Mouse (Mus musculus) ES-Bruce4 (cell line): Measurements from ENCODE around the gene Dnah6. TPM values are rescaled to one million over a fixed set of nuclear protein-coding genes. Genes with fewer than 3 reads are reported as not detected.

ENCODE experiments used
- H3K27ac ChIP-seq: 2 replicates; pipeline ENCODE4 v1.5.1; 2012; ENCODE audit warnings: low read length, inconsistent platforms; ENCODE audit not compliant: insufficient read depth
- H3K27me3 ChIP-seq: 2 replicates; pipeline ENCODE4 v1.6.1; 2012; ENCODE audit warnings: mild to moderate bottlenecking, low read length, inconsistent platforms; ENCODE audit not compliant: control insufficient read depth, poor library complexity, insufficient read depth, severe bottlenecking
- H3K36me3 ChIP-seq: 2 replicates; pipeline ENCODE4 v1.6.1; 2012; ENCODE audit warnings: inconsistent platforms, mild to moderate bottlenecking, low read length, moderate library complexity; ENCODE audit not compliant: control insufficient read depth, poor library complexity, insufficient read depth, severe bottlenecking
- H3K4me1 ChIP-seq: one replicate; pipeline ENCODE4 v1.8.1; 2011; ENCODE audit warnings: low read length; ENCODE audit not compliant: control insufficient read depth, insufficient read depth
- H3K4me3 ChIP-seq: 2 replicates; pipeline ENCODE4 v1.5.1; 2011; ENCODE audit warnings: low read depth, mild to moderate bottlenecking, low read length
- H3K9ac ChIP-seq: 2 replicates; pipeline ENCODE4 v1.6.1; 2012; ENCODE audit warnings: low read depth, mild to moderate bottlenecking, inconsistent platforms; ENCODE audit not compliant: poor library complexity, severe bottlenecking
- H3K9me3 ChIP-seq: replicated peaks from 2 replicates; pipeline ENCODE4 v1.6.1; 2012; ENCODE audit warnings: mild to moderate bottlenecking, low read length, inconsistent platforms; ENCODE audit not compliant: control insufficient read depth, poor library complexity, insufficient read depth, severe bottlenecking
- CTCF ChIP-seq: IDR thresholded peaks from one replicate; pipeline ENCODE4 v1.8.1; 2011; ENCODE audit warnings: low read depth, low read length
- EP300 ChIP-seq: IDR thresholded peaks from 2 replicates; pipeline ENCODE4 v1.6.1; 2011; ENCODE audit warnings: low read depth, low read length; ENCODE audit not compliant: insufficient read depth
- POLR2A ChIP-seq: IDR thresholded peaks from one replicate; pipeline ENCODE4 v1.8.1; 2011; ENCODE audit warnings: low read length; ENCODE audit not compliant: insufficient read depth
- polyA plus RNA-seq: library from polyadenylated mRNA; stranded (reverse); fragments of >200 nt; gene quantifications from 2 replicates; pipeline ENCODE4 v1.2.4, GENCODE M21; 2011; ENCODE audit warnings: low read depth; ENCODE audit not compliant: missing spikeins, insufficient read depth, insufficient read length

Dnah6 gene
- polyA plus RNA-seq, 1 experiment: not detected

DNA sequence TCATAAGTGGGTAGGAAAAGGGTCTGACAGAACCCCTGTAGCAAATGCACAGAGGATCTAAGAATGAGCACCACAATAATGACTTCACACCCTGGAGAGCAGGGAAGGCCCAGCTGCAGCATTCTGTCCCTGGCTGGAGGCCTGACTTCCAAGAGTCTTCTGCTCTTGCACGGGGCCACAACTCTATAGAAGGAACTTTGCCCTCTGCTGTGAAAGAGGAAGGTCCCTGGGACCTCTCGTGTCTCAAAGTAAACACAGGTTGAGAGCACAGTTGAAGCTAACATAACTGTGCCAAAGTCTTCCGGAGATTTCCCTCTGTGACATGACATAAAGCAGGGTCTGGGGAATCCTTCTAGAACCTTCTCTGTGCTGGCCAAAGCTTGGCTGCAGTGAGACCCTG lies 150.2 kb downstream of the Dnah6 start:
- no peak for TF ChIP-seq CTCF
- Histone ChIP-seq H3K27me3 (no peaks in the 10 kb centered on the region), H3K9ac (no peak overlapping the region), H3K4me1 (no peaks in the 10 kb centered on the region), H3K27ac (no peak overlapping the region), H3K9me3 (no peaks in the 10 kb centered on the region), H3K4me3 (no peak overlapping the region), H3K36me3 (no peaks in the 10 kb centered on the region)

DNA sequence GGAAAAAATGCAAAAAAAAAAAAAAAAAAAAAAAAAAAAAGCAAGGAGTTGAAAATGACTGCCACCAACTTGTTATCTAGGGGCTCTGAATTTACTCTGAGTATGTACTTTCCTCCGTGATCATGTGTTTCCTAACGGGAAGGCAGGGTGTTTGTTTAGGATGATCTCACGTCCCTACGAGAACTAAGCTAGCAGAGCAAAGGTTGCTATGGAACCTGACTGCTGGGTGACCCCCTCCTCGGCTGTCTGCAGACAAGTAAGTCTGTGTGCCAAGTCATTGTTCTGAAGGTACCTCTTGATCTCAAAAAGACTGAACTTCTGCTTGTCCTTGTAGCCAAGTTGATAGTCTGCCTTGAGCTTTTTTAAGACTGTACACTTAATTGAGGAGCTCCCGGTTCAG lies 150.8 kb downstream of the Dnah6 start:
- Histone ChIP-seq H3K4me1 (no peaks in the 10 kb centered on the region), H3K9ac (no peak overlapping the region), H3K9me3 (no peaks in the 10 kb centered on the region), H3K27ac (no peak overlapping the region), H3K4me3 (no peak overlapping the region), H3K36me3 (no peaks in the 10 kb centered on the region), H3K27me3 (no peaks in the 10 kb centered on the region)
- TF ChIP-seq EP300 (no peak), POLR2A (no peak), CTCF (no peak)

DNA sequence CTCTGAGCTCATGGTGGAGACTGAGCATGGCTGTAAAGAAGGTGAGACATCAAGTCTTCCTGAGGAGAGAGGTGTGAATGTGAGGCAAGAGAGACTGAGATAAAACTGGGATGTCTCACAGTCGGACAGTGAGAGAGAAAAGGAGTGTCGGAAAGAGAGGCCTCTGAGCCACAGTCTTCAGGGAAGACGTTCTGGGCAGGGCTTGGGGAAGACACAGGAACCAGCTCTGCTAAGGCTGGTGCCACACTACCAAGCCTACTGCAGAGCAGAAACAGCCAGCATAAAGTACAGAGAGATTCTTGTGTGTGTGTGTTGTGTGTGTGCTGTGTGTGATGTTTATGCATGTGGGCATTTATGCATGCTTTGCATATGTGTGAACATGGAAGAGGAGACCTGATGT lies 156.9 kb downstream of the Dnah6 start:
- Histone ChIP-seq H3K9me3 (no peaks in the 10 kb centered on the region), H3K36me3 (no peaks in the 10 kb centered on the region), H3K9ac (no peak overlapping the region), H3K27me3 (no peaks in the 10 kb centered on the region), H3K4me1 (no peaks in the 10 kb centered on the region), H3K4me3 (no peak overlapping the region), H3K27ac (no peak overlapping the region)
- TF ChIP-seq CTCF (no peak), POLR2A (no peak), EP300 (no peak)

DNA sequence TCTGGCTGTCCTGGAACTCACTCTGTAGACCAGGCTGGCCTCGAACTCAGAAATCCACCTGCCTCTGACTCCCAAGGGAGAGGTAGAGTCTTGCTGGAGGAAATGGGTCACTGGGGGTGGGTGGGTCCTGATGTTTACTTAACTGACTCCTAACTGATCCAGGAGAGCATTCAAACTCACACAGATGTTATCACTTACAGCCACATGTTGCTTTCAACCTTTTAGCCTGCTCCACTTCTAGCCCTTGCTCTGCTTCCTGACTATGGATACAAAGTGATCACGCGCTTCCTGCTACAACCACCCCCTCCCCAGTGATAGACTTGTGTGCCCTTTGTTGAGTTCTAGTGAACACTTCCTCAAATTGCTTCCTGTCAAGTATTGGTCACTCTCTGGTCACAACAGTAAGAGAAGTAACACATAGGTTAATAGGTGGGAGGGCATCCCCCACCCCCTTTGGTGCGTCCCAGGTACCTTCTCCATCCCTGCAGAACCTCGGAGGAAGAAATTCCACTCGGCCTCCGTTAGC lies 161.8 kb downstream of the Dnah6 start:
- Histone ChIP-seq H3K9ac (no peak overlapping the region), H3K9me3 (peaks cover 10% of the 10 kb centered on the region), H3K27me3 (no peaks in the 10 kb centered on the region), H3K4me3 (no peak overlapping the region), H3K27ac (no peak overlapping the region), H3K4me1 (no peaks in the 10 kb centered on the region), H3K36me3 (no peaks in the 10 kb centered on the region)
- TF ChIP-seq CTCF (no peak), EP300 (no peak), POLR2A (no peak)

DNA sequence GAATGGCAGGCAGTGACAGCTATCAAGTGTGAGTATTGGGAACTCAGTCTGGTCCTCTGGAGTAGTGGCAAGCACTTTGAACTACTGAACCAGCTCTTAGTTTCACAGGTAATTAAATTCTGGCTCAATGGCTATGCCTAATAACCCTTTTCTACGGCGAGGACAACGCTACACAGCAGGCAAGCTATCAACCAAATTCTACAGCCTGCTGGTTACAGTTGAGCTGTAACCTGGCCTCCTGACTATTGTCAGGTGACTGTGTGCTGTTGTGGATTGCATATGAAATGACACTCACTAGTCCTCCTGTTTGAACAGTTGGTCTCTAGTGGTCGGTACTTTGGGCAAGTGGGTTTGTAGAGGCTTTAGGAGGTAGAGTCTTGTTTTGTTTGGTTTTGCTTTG lies 162.3 kb downstream of the Dnah6 start:
- no peaks in the 10 kb centered on the region for H3K27me3 ChIP-seq
- no peak overlapping the region for H3K27ac ChIP-seq
- H3K36me3 ChIP-seq: no peaks in the 10 kb centered on the region
- no peak overlapping the region for H3K9ac ChIP-seq
- TF ChIP-seq EP300 (no peak), CTCF (no peak), POLR2A (no peak)
- peaks cover 10% of the 10 kb centered on the region for H3K9me3 ChIP-seq
- no peaks in the 10 kb centered on the region for H3K4me1 ChIP-seq
- no peak overlapping the region for H3K4me3 ChIP-seq

DNA sequence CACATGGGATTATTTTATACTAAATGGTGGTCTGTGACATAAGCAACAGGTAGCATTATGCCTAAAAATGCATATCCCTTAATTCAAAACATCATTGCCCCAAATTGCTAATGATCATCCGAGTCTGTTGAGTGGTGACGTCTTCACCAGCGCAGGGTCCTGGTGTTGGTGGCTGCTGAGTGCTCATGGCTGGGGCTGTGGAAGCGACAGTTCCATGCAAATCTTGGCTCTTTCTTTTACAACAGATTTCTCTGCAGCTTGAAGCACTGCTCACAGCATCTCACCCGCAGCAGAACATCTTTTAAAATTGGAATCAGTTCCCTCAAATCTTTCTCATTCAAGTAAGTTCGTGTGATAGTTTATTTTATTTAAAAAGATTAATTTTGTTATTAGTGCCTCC lies 166.1 kb downstream of the Dnah6 start:
- Histone ChIP-seq H3K9ac (no peak overlapping the region), H3K9me3 (peaks cover 10% of the 10 kb centered on the region), H3K27ac (no peak overlapping the region), H3K4me3 (no peak overlapping the region), H3K36me3 (no peaks in the 10 kb centered on the region), H3K27me3 (no peaks in the 10 kb centered on the region), H3K4me1 (no peaks in the 10 kb centered on the region)
- no peak for TF ChIP-seq POLR2A
- no peak for TF ChIP-seq CTCF
- no peak for TF ChIP-seq EP300

DNA sequence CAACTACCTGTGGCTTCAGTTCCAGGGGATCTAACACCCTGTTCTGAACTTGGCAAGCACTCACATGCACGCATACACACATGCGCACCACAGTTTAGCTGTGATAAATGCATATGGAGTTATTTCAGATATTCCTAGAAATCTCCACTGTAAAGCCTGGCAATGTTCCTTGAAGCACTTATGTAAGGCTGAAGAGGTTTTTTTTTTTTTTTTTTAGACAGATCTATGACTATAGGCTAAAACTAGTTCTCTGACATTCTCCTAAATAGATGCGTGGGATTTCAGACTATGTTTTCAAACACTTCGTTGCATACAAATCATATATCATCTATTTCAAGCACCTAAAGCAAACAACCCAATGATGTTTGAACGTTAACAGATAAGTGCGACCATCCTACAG lies 166.6 kb downstream of the Dnah6 start:
- no peaks in the 10 kb centered on the region for H3K27me3 ChIP-seq
- no peak overlapping the region for H3K27ac ChIP-seq
- no peak overlapping the region for H3K9ac ChIP-seq
- no peaks in the 10 kb centered on the region for H3K4me1 ChIP-seq
- TF ChIP-seq POLR2A (no peak), EP300 (no peak), CTCF (no peak)
- no peak overlapping the region for H3K4me3 ChIP-seq
- H3K9me3 ChIP-seq: peaks cover 10% of the 10 kb centered on the region
- H3K36me3 ChIP-seq: no peaks in the 10 kb centered on the region
